Mouse (Mus musculus) C2C12 (cell line): ENCODE measurements around the gene Trp53i11.

ENCODE experiments used
- CTCF ChIP-seq: IDR thresholded peaks from one replicate; pipeline ENCODE4 v1.5.1; 2011; ENCODE audit not compliant: control insufficient read depth, insufficient read depth, insufficient read length
- FOSL1 ChIP-seq: IDR thresholded peaks from one replicate; pipeline ENCODE4 v1.8.0; 2011; ENCODE audit warnings: mild to moderate bottlenecking, low read length; ENCODE audit not compliant: poor library complexity, insufficient read depth, severe bottlenecking
- MAX ChIP-seq: IDR thresholded peaks from one replicate; pipeline ENCODE4 v1.6.1; 2011; ENCODE audit warnings: mild to moderate bottlenecking, control low read depth
- MYOD1 ChIP-seq: IDR thresholded peaks from one replicate; pipeline ENCODE4 v1.6.1; 2011; ENCODE audit warnings: low read depth; ENCODE audit not compliant: control insufficient read depth, insufficient read length
- MYOG ChIP-seq: IDR thresholded peaks from one replicate; pipeline ENCODE4 v1.6.1; 2011; ENCODE audit not compliant: control insufficient read depth, insufficient read length; ENCODE audit errors: extremely low read depth
- USF1 ChIP-seq: IDR thresholded peaks from one replicate; pipeline ENCODE4 v1.6.1; 2011; ENCODE audit warnings: low read depth, mild to moderate bottlenecking, control low read depth, moderate library complexity

- no peak for TF ChIP-seq USF1
- TF ChIP-seq CTCF, result no peak
- TF ChIP-seq MYOG, result no peak
- TF ChIP-seq FOSL1, result no peak
- TF ChIP-seq MYOD1, result no peak
- no peak for TF ChIP-seq MAX
Measured at GRCm38 (mm10) chr2:93170845-93171200, 16.5 kb upstream of the Trp53i11 start.
